Mouse (Mus musculus) left cerebral cortex, adult 11 months (tissue): ENCODE data around the gene Alkbh7.

Experiments used
- DNase-seq: peaks from one replicate; pipeline ENCODE4 v3.0.0; 2022; ENCODE audit warnings: low spot score

The Alkbh7 gene

DNA sequence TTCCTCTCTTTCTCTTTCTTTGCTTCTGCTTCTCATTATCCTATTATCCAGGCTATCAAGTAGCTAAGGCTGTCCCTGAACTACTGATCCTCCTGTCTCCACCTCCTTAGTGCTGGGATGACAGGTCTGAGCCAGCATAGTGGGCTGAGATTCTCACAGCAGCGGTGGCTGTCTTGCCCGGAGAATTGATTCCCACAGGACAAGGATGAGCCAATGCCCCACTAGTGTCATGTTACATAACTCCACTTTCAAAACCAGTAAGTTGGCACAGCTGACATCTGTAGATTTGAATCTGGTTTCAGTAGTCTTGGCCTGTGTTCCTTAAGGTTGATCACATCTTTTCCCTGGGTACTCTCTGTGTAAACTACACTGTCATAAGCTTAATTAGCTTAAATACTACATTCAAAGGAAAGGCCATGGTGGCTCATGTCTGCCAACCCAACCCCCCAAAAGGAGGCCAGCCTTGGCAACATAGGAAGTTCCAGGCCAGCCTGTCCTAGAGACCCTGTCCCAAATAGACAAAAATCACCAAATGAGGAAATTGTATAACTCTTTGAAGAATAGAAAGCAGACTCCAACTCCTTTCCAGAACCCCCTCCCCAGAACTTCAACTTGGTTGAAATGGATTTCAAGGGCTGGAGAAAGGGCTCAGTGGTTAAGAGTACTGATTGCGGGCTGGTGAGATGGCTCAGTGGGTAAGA is 10.9 kb upstream of the Alkbh7 start:
- no peak for DNase-seq

DNA sequence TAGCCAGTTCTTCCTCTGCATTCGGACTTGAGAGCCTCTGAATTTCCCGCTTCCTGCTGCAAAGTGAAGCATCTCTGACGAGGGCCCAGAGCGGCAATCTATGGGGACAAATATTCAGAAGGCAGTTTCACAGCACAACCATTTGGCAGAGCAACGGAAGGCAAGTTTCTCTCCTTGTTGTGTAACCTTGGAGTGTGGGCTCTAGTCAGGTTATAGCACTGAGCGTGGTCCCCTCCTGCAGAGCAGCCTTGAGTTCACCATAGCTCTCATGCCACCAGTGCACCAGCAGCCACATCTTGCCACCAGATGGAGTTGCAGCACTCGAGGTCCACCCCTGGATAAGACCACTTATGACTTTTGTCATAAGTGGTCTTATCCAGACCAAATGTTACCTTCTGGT is 8.7 kb upstream of the Alkbh7 start:
- DNase-seq = no peak

DNA sequence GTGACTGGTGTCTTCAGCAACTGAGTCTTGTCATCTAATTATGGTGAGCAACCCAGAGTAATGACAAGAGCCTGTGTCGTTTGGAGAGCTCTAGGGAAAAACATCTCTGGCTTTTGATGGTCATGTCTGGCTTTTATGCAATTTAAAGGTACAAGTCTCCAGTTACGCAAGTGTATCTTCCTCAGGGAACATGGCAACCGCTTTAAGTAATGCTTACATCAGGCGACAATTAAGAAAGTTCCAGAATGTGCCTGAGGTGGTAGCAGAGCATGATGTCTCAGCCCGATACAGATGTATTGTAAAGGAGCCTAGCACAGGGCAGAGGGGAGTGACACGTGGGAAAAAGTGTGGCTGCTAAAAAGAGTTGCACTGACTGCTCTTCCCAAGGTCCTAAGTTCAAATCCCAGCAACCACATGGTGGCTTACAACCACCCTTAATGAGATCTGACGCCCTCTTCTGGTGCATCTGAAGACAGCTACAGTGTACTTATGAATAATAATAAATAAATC is 8.2 kb upstream of the Alkbh7 start:
- no peak for DNase-seq

DNA sequence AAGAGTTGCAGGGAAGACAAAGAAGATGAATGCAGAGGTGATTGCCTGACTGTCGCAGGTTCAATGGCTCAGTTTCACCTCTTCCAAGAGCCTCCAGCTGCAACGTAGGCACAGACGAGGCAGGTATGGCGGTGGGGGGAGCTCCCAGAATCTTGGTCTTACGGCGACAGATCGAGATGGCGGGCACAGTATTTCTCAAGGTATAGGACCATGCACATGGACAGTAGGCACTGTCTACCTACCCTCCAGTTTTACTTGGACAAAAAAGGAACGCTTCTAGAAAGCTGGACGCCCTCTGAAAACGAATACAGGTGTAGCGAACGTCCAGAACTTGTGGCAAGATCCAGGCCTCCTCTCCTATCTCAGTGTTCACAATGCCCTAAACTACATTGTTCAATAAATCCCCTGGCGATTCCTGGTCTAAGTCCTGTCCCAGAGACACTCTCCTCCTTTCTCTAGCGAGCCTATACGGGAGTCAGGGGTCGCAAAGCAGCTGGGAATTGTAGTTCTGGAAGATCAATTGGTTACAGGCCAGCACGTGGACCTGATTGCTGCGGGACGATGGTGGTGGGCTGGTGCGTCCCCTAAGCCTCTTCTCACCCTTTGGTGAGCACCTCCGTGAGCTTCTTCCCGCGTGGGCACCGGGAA is 7.5 kb upstream of the Alkbh7 start:
- peak; percentile 77 for DNase-seq

DNA sequence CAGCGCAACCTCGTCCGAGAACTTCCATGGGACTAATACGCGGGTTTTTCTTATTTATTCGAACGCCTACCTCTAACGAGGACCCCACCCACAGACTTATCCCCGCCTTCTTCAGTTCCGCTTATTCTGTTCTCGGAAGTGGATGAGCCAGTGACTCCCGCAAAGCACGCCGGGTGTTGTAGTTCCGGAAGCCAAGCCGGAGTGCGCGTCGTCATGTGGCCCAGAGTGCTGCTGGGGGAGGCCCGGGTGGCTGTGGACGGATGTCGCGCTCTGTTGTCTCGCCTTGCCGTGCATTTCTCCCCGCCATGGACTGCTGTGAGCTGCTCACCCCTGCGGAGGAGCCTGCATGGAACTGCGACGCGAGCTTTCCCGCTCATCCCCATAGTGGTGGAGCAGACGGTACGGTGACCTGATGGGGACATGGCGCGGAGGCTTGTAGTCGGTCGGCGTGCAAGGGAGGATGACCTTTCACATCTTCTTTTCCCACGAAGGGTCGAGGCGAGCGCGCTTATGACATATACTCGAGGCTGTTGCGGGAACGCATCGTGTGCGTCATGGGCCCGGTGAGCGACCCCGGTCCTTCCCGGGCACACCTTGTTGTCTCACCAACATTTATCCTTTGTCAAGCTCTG is 6.9 kb upstream of the Alkbh7 start, which contains the start of gene Clpp:
Gene Clpp (plus strand): TSS at position 191 of the 632 bp plus-strand sequence.
- peak; percentile 92 for DNase-seq

DNA sequence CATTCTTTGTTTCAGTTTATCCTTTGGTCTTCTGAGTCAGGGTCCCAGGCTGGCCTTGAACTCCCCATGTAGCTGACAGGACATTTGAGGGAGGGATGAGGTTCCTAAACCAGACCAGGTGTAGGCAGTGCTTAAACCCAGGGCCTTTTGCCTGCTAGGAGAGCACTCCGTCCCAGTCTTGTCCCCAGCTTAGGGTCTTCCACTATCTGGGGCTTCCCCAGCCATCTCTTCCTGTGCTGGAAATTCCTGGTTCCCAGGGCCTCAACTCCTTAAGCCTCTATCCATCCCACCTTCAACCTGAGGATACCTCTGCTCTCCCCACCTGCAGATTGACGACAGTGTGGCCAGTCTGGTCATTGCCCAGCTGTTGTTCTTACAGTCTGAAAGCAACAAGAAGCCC is 6.2 kb upstream of the Alkbh7 start:
- DNase-seq = no peak

DNA sequence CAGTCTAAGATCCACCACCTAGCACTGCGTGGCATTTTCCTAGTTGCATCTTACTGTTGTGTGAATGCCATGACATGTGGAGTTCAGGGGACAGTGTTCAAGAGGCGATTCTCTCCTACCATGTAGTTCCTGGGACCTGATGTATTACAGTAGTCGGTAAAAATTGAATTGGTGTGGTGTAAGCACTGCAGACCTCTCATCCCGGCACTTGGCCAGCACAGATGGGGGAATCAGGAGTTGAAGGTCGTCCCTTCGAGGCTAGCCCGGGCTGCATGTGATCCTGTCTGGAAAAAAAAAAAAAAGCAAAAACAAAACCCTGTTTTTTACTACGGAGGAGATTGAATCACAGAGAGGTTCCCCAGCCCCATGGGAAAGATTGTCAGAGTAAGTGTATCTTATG is 2.1 kb upstream of the Alkbh7 start:
- DNase-seq = no peak

DNA sequence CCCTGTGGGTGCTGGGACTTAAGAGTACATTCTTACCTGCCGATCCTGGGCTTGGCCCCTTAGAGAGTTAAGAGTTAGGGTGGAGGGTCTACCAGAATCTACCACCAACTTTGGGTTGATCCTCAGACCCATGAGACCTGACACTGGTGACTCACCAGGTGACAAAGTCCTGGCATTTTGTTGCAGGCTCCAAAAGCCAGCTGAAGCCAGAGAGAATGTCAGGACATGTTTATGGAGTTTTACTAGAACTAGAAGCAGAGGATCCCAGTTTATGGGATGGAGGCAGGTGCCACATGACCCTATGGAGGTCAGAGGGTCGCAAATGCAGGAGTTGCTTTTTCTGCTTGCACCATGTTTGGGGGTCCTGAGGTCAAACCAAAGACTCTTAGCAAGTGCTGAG is 633 bp upstream of the Alkbh7 start:
- DNase-seq = no peak

DNA sequence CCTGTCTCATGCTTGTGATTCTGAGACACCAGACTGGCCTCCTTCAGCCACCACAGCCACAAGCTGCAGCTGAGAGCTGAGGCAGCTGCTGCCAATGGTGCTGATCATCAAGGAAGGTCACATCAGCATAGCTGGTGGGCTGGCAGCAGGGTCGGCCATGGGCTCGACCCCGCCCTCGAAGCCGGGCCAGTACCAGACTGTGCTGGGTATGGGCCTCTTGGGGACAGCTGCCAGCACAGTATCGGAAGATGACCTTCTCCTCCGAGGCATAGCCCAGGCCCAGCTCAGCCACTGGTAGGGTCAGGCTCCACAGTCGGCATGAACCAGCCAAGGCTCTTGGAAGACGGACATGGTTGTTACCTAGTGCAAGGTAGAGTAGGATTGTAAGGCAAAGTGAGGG is 2.3 kb downstream of the Alkbh7 start:
- no peak for DNase-seq

DNA sequence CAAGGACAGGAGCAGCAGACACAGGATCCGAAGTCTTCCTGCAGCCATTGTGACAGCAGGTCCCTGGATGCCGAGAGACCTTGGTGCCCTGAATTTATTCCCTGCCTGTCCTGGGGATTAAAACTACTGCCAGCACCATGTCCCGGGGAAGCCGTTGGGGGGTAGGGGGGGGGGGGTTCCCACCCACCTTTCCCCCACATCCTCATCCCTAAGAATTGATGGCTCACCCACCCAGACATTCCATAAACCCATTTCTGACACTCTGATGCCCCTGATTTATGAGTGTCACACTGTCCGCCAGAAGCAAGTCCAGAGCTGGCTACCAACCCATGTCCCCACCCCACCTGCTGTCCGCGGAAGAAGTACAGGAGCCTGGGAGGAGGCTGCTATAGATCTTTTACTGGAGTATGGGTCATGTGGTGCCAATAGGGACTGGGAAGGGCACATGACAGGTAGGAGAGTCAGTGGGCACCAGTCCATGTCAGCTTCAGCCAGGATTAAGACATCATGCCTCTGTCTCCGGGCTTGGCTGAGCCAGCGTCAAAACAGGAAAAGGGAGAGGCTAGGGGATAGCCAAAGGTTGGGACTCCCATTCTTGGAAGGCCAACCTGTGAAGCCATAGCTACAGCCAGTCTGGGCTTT is 3.0 kb downstream of the Alkbh7 start, which contains the start of gene Pspn:
Gene Pspn (minus strand): TSS at position 51 of the 642 bp plus-strand sequence.
- no peak for DNase-seq

DNA sequence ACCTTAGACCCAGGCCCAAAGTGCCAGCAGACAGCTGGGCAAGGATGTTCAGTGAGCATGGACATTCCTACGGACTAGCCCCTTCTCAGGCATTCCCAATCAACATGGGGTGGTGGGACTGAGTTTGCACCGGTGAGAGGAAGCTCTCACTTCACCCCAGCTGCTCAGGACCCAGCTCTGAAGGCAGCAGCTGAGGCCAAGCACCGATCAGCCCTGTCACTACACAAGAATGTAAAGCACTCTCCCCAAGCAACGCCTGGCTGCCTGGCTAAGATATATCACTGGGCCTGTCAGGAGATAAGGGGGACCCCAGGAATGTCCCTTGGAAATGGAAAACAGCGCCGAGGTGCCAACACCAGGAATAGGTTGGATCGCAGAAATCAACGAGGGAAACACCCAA is 4.1 kb downstream of the Alkbh7 start:
- DNase-seq = no peak

DNA sequence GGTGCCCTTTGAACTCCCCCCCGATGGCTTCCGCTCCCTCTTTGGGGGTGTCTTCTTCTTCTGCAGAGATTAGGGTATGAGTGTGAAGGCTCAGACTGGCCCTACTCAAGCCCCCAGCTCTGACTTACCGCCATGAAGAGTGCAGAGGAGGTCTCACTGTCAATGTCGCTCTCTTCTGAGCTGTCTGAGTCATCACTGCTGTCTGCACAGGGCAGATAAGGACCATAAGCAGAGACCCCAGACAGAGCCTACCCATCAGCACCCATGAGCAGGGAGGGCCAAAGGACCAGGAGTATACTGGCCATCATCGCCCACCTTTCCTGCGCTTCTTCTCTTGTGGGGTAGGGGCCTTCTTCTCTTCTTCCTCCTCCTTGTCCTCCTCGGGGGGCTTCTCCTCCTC is 6.9 kb downstream of the Alkbh7 start:
- no peak for DNase-seq

DNA sequence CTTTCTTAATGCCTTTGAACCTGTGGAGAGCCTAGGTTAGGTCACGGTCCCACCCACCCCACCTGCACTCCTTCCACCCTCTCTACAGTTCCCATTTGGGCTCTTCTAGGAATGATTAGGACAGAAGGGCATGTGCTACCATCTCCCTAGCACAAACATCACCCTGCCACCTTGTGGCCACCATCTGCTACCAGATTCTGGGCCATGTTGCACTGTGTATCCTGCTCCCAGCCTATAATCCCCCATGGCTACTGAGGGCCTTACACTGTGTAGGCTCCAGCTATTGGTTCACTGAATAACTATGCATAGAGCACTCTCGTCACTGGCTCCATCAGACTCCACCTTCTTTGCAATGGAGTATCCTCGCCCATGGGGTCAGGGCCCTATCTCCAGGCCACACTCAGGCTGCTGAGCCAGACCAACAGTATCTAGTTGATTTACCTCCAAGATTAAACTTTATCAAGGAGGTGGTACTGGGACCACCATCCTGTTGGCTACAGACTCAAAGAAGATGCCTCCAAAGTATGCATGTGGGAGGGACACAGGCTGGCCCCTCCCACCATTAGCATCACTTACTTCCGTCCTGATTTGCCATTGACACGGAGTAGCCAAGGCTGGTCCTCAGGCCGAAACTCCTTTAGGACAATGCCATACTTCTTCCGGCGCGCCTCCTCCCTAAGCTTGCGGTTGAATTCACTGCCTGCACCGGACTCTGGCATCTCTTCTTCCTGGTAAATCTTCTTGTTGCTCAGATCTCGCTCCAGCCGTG is 10.2 kb downstream of the Alkbh7 start:
- no peak for DNase-seq

DNA sequence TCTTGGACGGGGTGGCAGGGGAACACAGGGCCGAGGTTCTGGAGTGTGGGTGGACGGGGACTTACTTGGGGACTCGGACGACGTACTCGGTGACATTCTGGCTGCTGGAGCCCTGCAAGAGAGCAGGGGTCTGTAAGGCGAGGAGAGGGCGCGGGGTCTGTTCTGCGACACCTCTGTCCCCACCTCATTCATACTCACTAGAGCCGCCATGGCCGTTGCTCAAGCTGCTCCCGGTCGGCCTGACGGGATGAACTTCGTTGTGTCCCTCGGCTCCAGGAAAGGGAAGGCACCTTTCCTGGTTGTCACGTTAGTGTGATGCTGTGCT is 13.7 kb downstream of the Alkbh7 start:
- no peak for DNase-seq

DNA sequence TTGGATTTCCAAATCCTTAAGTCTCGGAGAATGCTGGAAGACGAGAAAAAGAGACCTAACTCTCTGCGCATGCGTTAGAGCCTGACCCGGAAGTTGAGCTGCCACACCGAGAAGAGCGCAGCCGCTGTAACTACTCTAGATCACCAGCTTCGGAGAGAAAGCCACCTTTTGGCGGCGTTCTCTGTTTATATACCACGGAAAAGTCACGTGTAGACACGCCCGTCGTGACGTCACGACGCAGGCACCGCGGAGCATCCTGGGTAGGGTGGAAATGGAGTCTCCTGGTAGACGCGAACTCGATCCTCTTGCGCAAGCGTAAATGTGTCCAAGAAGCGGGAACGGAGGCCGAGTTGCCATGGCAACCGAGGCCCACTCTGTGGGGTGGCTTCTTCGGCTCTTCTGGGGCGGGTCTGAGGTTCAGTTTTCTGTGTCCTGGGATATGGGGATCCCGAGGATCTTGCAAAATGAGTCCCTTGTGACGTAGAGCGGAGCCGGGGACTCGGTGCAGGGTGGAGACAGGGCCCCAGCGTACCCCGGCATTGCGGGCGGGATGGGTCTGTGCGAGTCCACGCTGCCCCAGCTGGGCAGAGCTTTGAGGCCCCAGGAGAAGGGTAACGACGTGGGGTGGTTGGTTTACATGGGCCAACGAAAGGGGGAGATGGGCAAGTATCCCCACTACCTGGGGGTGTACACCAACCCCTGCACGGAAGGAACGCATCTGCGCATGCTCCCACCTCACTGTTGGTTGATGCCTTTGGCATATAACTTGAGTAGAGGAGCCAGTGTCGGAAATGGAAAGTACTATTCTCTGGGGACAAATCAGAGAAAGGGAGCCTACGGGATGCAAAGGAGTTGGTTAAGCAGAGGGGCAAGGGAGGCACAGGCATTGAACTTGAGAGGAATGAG is 14.3 kb downstream of the Alkbh7 start, which contains the start of the genes Gtf2f1 and Gm17949:
Gene Gtf2f1 (minus strand): TSS at position 53 of the 906 bp plus-strand sequence.
Gene Gm17949 (plus strand): TSS at position 234 of the 906 bp plus-strand sequence.
- DNase-seq = peak; percentile 94

DNA sequence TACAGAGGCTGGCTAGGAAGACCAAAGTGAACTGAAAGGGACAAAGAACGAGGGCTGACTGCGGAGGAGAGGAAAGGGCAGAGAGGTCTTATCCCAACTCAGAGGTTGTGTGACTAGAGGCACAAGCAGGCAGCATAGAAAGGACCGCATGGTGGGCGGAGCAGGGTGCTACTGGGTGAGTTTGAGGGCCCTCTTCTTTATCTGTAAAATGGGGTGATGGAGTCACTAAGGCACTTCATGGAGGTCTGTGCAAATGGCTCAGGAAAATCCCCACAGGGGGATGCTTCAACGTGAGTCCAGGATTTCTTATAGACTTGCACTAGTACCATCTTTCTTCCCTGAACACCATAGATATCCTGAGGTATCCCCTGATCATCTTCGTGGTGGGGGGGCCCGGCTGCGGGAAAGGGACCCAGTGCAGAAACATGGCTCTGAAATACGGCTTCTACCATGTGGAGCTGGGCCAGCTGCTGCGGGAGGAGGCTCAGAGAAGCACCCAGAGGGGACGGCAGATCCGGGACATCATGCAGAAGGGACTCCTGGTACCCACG is 15.2 kb downstream of the Alkbh7 start:
- DNase-seq = no peak

DNA sequence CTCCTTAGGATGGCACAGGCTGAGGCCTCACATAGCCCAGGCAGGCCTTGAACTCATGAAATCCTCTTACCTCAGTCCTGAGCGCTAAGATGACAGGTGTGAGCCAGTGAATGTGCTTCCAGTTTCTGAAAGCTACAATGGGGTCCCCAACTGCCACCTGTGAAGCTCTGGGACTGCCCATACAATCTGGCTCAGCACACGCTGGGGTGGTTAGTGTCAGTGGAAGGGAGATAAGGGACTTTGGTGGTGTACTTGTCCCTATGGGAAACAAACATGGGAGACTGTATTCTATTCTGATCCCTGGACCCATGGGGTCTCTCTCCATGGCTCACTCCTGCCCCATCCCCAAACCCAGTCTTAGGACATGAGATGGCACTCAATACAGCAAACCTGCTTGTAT is 22.6 kb downstream of the Alkbh7 start:
- DNase-seq = no peak

DNA sequence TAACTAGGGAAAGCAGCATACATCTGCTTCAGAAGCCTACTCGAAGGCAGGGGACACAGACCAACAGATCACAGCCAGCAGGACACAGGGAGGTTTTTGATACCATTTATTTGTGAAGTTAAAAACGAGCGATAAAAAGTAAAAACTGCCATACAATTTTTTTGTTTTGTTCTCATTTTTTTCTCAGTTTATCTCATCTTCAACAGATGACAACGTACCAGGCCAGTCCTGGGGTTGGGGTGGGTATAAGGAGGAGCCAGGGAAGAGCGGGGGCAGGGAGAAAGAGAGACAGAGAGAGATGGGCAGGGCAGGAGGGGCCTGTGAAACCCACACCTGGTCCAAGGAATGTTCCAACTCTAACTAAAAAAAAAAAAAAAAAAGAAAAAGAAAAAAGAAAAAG is 23.8 kb downstream of the Alkbh7 start:
- DNase-seq = no peak

DNA sequence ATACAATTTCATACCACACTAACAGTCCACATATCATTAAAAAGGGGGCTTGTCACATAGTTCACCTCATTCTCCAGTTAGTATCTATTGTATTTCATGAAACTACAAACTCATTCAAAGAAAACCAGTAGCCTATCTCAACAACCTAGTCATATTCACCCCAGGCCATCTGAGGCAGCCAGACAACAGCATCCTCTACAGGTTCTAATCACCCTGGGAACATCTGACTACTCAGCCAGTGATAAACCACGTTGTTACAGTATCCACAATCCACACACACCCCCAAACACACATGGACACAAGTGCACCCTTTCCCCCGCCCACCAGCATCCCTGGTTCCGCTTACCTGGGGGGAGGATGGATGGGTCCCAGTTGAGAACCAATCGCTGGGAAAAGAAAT is 30.3 kb downstream of the Alkbh7 start:
- no peak for DNase-seq

DNA sequence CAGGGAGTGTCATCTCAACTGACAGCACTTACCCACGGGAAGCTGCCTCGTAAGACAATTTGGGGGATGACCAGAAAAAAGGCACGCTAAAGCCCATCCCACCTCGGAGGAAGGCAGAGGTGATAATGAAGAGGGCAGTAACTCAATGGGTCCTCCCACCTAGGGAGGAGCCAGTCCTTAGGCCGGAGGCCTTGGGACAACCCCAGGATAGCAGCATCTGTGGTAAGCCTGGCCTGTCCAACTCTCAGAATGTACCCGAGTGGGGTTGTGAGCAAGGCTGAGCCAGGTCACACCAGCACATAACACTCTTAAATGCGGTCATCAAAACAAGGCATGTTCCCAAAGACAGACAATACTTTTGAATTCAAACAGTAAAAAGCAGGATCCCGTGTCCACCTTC is 32.6 kb downstream of the Alkbh7 start:
- DNase-seq = no peak
